Mouse (Mus musculus) ES-Bruce4 (cell line): ENCODE measurements around the gene Rora.

Source experiments
- EP300 ChIP-seq: IDR thresholded peaks from 2 replicates; pipeline ENCODE4 v1.6.1; 2011; ENCODE audit warnings: low read depth, low read length; ENCODE audit not compliant: insufficient read depth
- POLR2A ChIP-seq: IDR thresholded peaks from one replicate; pipeline ENCODE4 v1.8.1; 2011; ENCODE audit warnings: low read length; ENCODE audit not compliant: insufficient read depth

- TF ChIP-seq POLR2A (no peak), EP300 (no peak)
Measured at GRCm38 (mm10) chr9:69419476-69419875, 765.9 kb downstream of the Rora start.
